Mouse (Mus musculus) CH12.LX (cell line): ENCODE data around the gene Rassf2. TPM values are rescaled to one million over a fixed set of nuclear protein-coding genes. Genes with fewer than 3 reads are reported as not detected.

Source experiments
- DNase-seq: peaks from one replicate; pipeline ENCODE4 v3.0.0-alpha.2; 2013; ENCODE audit errors: extremely low read depth
- H3K27ac ChIP-seq: 2 replicates; pipeline ENCODE4 v1.5.1; 2012; ENCODE audit warnings: low read depth, mild to moderate bottlenecking, control low read depth, moderate library complexity; ENCODE audit not compliant: insufficient read depth
- H3K27me3 ChIP-seq: replicated peaks from 2 replicates; pipeline ENCODE3; 2012; ENCODE audit warnings: inconsistent platforms
- H3K36me3 ChIP-seq, 2 experiments: replicated peaks in 1 of 2; 2 replicates each; pipeline versions ENCODE3 to v1.6.1; 2012; ENCODE audit warnings: inconsistent platforms in 1 of 2, low read length in 1 of 2, mild to moderate bottlenecking in 1 of 2, mixed read lengths in 1 of 2, moderate library complexity in 1 of 2; ENCODE audit not compliant: control insufficient read depth in 1 of 2, insufficient read depth in 1 of 2
- H3K4me1 ChIP-seq, 2 experiments: 2 replicates each; pipeline ENCODE4 v1.6.1; 2012; ENCODE audit warnings: inconsistent platforms in 1 of 2, moderate library complexity in 1 of 2; ENCODE audit not compliant: insufficient read depth in 2 of 2, control insufficient read depth in 1 of 2
- H3K4me2 ChIP-seq: 2 replicates; pipeline ENCODE4 v1.6.1; 2012; ENCODE audit warnings: low read depth, mild to moderate bottlenecking, control low read depth; ENCODE audit not compliant: poor library complexity, insufficient read depth, severe bottlenecking
- H3K4me3 ChIP-seq, 3 experiments: fragments of 150-350 bp in 1 of 3; sonication (generic) in 1 of 3; replicated peaks in 1 of 3; 2 replicates each; pipeline versions ENCODE3 to v1.5.1; 2011 to 2012; ENCODE audit warnings: low read depth in 2 of 3, low read length in 2 of 3, mild to moderate bottlenecking in 2 of 3, moderate library complexity in 2 of 3, control low read depth in 1 of 3, improper control_type of control experiment in 1 of 3, inconsistent platforms in 1 of 3, mixed read lengths in 1 of 3; ENCODE audit not compliant: poor library complexity in 1 of 3
- H3K79me2 ChIP-seq: replicated peaks from 2 replicates; pipeline ENCODE4 v1.6.1; 2012; ENCODE audit warnings: mild to moderate bottlenecking, moderate library complexity; ENCODE audit not compliant: control insufficient read depth, poor library complexity, insufficient read depth, severe bottlenecking; ENCODE audit errors: extremely low read depth
- H3K9ac ChIP-seq: 2 replicates; pipeline ENCODE4 v1.6.1; 2012; ENCODE audit warnings: low read depth, mild to moderate bottlenecking, control low read depth, moderate library complexity; ENCODE audit not compliant: insufficient read depth
- H3K9me3 ChIP-seq: replicated peaks from 2 replicates; pipeline ENCODE3; 2012; ENCODE audit warnings: low read length, inconsistent platforms, mixed read lengths
- BHLHE40 ChIP-seq: IDR thresholded peaks from 2 replicates; pipeline ENCODE4 v1.6.1; 2011; ENCODE audit warnings: mild to moderate bottlenecking, low read depth, low read length, improper control_type of control experiment
- CHD1 ChIP-seq: IDR thresholded peaks from 2 replicates; pipeline ENCODE4 v1.6.1; 2012; ENCODE audit warnings: low read depth, low read length, improper control_type of control experiment, inconsistent platforms
- CTCF ChIP-seq, 2 experiments: IDR thresholded peaks in 1 of 2; conservative IDR thresholded peaks in 1 of 2; 2 replicates each; pipeline ENCODE4 v1.5.1; 2011 to 2012; ENCODE audit warnings: low read depth in 2 of 2, low read length in 2 of 2, improper control_type of control experiment in 1 of 2, inconsistent platforms in 1 of 2, mild to moderate bottlenecking in 1 of 2, moderate library complexity in 1 of 2
- ELF1 ChIP-seq: IDR thresholded peaks from 2 replicates; pipeline ENCODE4 v1.6.1; 2014; ENCODE audit warnings: low read depth, mild to moderate bottlenecking, inconsistent platforms, low read length, improper control_type of control experiment
- EP300 ChIP-seq: IDR thresholded peaks from 2 replicates; pipeline ENCODE4 v1.6.1; 2011; ENCODE audit warnings: low read length, improper control_type of control experiment
- ETS1 ChIP-seq: conservative IDR thresholded peaks from 2 replicates; pipeline ENCODE4 v1.6.1; 2012; ENCODE audit warnings: low read depth, mild to moderate bottlenecking, inconsistent platforms, low read length, improper control_type of control experiment, moderate library complexity
- IRF4 ChIP-seq: IDR thresholded peaks from 2 replicates; pipeline ENCODE4 v1.6.1; 2014; ENCODE audit warnings: low read depth, mild to moderate bottlenecking, inconsistent platforms, low read length, improper control_type of control experiment
- JUN ChIP-seq: IDR thresholded peaks from 2 replicates; pipeline ENCODE4 v1.6.1; 2011; ENCODE audit warnings: low read depth, mild to moderate bottlenecking, low read length, improper control_type of control experiment, moderate library complexity; ENCODE audit not compliant: insufficient read depth
- JUND ChIP-seq: conservative IDR thresholded peaks from 2 replicates; pipeline ENCODE4 v1.6.1; 2011; ENCODE audit warnings: low read depth, low read length, improper control_type of control experiment
- MAFK ChIP-seq: IDR thresholded peaks from 2 replicates; pipeline ENCODE4 v1.6.1; 2011; ENCODE audit warnings: low read length, improper control_type of control experiment; ENCODE audit not compliant: insufficient replicate concordance
- MEF2A ChIP-seq: IDR thresholded peaks from 2 replicates; pipeline ENCODE4 v1.6.1; 2014; ENCODE audit warnings: low read depth, mild to moderate bottlenecking, inconsistent platforms, low read length, improper control_type of control experiment, borderline replicate concordance
- MXI1 ChIP-seq: IDR thresholded peaks from 2 replicates; pipeline ENCODE4 v1.6.1; 2011; ENCODE audit warnings: mild to moderate bottlenecking, low read depth, low read length, improper control_type of control experiment
- MYC ChIP-seq: IDR thresholded peaks from 2 replicates; pipeline ENCODE4 v1.6.1; 2011; ENCODE audit warnings: low read depth, mild to moderate bottlenecking, improper control_type of control experiment, low read length
- NRF1 ChIP-seq: IDR thresholded peaks from 2 replicates; pipeline ENCODE4 v1.6.1; 2014; ENCODE audit warnings: low read depth, mild to moderate bottlenecking, inconsistent platforms, low read length, improper control_type of control experiment, moderate library complexity
- PAX5 ChIP-seq: IDR thresholded peaks from 2 replicates; pipeline ENCODE4 v1.6.1; 2012; ENCODE audit warnings: low read length, inconsistent platforms, mixed read lengths
- POLR2A ChIP-seq: IDR thresholded peaks from 2 replicates; pipeline ENCODE4 v1.6.1; 2011; ENCODE audit warnings: low read depth, mild to moderate bottlenecking, improper control_type of control experiment, low read length
- RCOR1 ChIP-seq: conservative IDR thresholded peaks from 2 replicates; pipeline ENCODE4 v1.6.1; 2012; ENCODE audit warnings: low read depth, mild to moderate bottlenecking, inconsistent platforms, low read length, improper control_type of control experiment
- TBP ChIP-seq: conservative IDR thresholded peaks from 2 replicates; pipeline ENCODE4 v1.6.1; 2011; ENCODE audit warnings: low read depth, low read length, improper control_type of control experiment
- TCF12 ChIP-seq: IDR thresholded peaks from 2 replicates; pipeline ENCODE4 v1.6.1; 2014; ENCODE audit warnings: low read depth, mild to moderate bottlenecking, inconsistent platforms, low read length, improper control_type of control experiment
- USF1 ChIP-seq: IDR thresholded peaks from 2 replicates; pipeline ENCODE4 v1.6.1; 2014; ENCODE audit warnings: low read depth, mild to moderate bottlenecking, inconsistent platforms, low read length, improper control_type of control experiment
- USF2 ChIP-seq: conservative IDR thresholded peaks from 2 replicates; pipeline ENCODE4 v1.6.1; 2011; ENCODE audit warnings: low read depth, low read length, improper control_type of control experiment
- ZC3H11A ChIP-seq: IDR thresholded peaks from 2 replicates; pipeline ENCODE4 v1.6.1; 2012; ENCODE audit warnings: low read depth, mild to moderate bottlenecking, inconsistent platforms, low read length, improper control_type of control experiment
- ZMIZ1 ChIP-seq: IDR thresholded peaks from 2 replicates; pipeline ENCODE4 v1.6.1; 2012; ENCODE audit warnings: low read depth, mild to moderate bottlenecking, inconsistent platforms, low read length, improper control_type of control experiment
- dilution Hi-C: fragments of 300-500 bp; cut with MboI; formaldehyde crosslinking; loops from 2 replicates; pipeline ENCODE4 v1.14.3; 2020; ENCODE audit warnings: low sequenced_read_pairs; ENCODE audit not compliant: extremely low pct_unique_long_range_greater_than_20kb, extremely low pct_ligation_motif_present
- in situ Hi-C: fragments of 300-500 bp; cut with MboI; formaldehyde crosslinking; loops from 3 replicates; pipeline ENCODE4 v1.14.3; 2019; ENCODE audit warnings: low sequenced_read_pairs, low pct_ligation_motif_present, low pct_unique_long_range_greater_than_20kb, mixed read lengths
- polyA plus RNA-seq: library from polyadenylated mRNA; unstranded; fragments of >175 nt; gene quantifications from 2 replicates; pipeline ENCODE4 v1.2.1, GENCODE M21; 2012; ENCODE audit warnings: low read depth; ENCODE audit not compliant: insufficient read length
- total RNA-seq, 2 experiments: library from RNA; depleted of rRNA; stranded (reverse); fragments of 300-350 nt in 1 of 2; fragments of >200 nt in 1 of 2; gene quantifications; 2 replicates each; pipeline ENCODE4 v1.2.3; 2012 to 2014

Gene Rassf2
- total and polyA plus RNA-seq, 3 experiments = 33.8 to 61.5 (median 45.3) TPM

DNA sequence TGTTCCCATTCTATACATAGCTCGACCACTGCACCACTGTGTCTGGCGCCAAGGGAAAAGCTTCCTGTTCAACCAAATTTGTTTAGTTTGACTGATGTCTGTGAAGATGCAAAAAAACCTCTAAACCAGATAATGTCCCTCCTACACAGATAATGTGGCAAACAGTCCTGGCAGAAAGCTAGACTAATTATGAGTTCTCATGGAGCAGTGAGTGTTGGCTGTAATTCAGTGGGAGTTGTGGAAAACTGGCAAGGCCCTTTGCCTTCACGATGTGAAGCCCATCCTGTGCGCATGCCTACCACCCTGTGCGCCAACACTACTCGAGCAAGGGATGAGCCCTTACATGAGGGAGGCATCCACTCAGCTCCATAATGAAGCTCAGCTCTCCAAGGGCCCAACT lies 84.3 kb downstream of the Rassf2 start:
- no peak overlapping the region for H3K9ac ChIP-seq
- TF ChIP-seq ZC3H11A (no peak), BHLHE40 (no peak), ZMIZ1 (no peak), MXI1 (no peak), TBP (no peak), CHD1 (no peak), NRF1 (no peak), MAFK (no peak), IRF4 (no peak), USF1 (no peak), TCF12 (no peak), ETS1 (no peak), MEF2A (no peak), MYC (no peak), EP300 (no peak), POLR2A (no peak), PAX5 (no peak)
- no peak for DNase-seq
- in situ Hi-C loops (loop anchor here (25.0 kb wide), 1 partner anchor 408 kb away; no protein-coding TSS in a partner anchor), dilution Hi-C loops (no loop called here)
- H3K4me2 ChIP-seq = no peak overlapping the region
- no peak overlapping the region for H3K27ac ChIP-seq
- H3K9me3 ChIP-seq = no peaks in the 10 kb centered on the region
- no peaks in the 10 kb centered on the region for H3K27me3 ChIP-seq
- no peak overlapping the region for H3K4me3 ChIP-seq
- peaks cover 5 to 18% of the 10 kb centered on the region in 2 experiments; a peak in 3 of 4 replicates for H3K4me1 ChIP-seq
- H3K36me3 ChIP-seq = no peaks in the 10 kb centered on the region
- H3K79me2 ChIP-seq = no peaks in the 10 kb centered on the region

DNA sequence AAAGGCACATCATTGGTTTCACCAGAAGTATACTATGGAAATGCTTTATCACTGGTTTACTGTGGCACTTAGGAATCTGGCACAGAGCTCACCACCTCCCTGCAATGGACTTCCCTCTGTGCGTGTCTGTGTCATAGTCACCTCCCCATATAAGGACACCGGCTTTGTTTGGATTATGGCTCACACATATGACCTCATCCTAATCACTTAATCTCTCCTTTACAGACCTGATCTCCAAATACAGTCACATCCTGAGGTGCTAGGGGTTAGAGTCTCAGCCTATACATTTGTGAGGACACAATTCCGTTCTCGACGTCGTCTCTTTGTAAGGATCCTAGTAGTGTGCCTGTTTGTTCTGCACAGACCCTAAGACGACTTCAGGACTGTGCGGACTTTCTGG lies 84.8 kb downstream of the Rassf2 start:
- dilution Hi-C loops (no loop called here), in situ Hi-C loops (loop anchor here (25.0 kb wide), 1 partner anchor 408 kb away; no protein-coding TSS in a partner anchor)
- H3K79me2 ChIP-seq = no peaks in the 10 kb centered on the region
- H3K9me3 ChIP-seq = no peaks in the 10 kb centered on the region
- H3K4me3 ChIP-seq = no peak overlapping the region
- H3K4me1 ChIP-seq = peaks cover 3 to 13% of the 10 kb centered on the region in 2 experiments; a peak in 3 of 4 replicates
- H3K27ac ChIP-seq = no peak overlapping the region
- H3K27me3 ChIP-seq = no peaks in the 10 kb centered on the region
- no peak for DNase-seq
- TF ChIP-seq CTCF (conservative IDR thresholded peaks at IDR 0.05 in 1 of 2, IDR thresholded peaks at IDR 0.05 in 1 of 2; ENCODE audit: low read depth in 2 of 2, low read length in 2 of 2) (no peak), TBP (no peak), MYC (no peak), IRF4 (no peak), ELF1 (no peak), CHD1 (no peak), JUND (no peak), TCF12 (no peak), ZC3H11A (no peak), USF2 (no peak), PAX5 (no peak), RCOR1 (no peak), JUN (no peak), MAFK (no peak)
- H3K36me3 ChIP-seq = no peaks in the 10 kb centered on the region
- H3K4me2 ChIP-seq = no peak overlapping the region
- no peak overlapping the region for H3K9ac ChIP-seq
